Mouse (Mus musculus) stomach, embryonic 14.5 days (tissue): ENCODE data around the gene Slc26a8. TPM values are rescaled to one million over a fixed set of nuclear protein-coding genes. Genes with fewer than 3 reads are reported as not detected.

ENCODE experiments used
- ATAC-seq: fragments of 200-750 bp; cut with Nextera tagmentation; 2 replicates; pipeline ENCODE4 v1.8.0; 2017; ENCODE audit warnings: low read depth, moderate TSS enrichment; ENCODE audit not compliant: insufficient number of reproducible peaks, insufficient read depth, low FRiP score
- H3K27ac ChIP-seq: fragments of 300-500 bp; sonication (generic); 2 replicates; pipeline ENCODE4 v1.5.1; 2014; ENCODE audit warnings: mild to moderate bottlenecking, low read length, moderate library complexity, mixed read lengths
- H3K27me3 ChIP-seq: fragments of 300-500 bp; sonication (generic); 2 replicates; pipeline ENCODE4 v1.6.1; 2014; ENCODE audit warnings: low read length, control low read depth, mixed read lengths; ENCODE audit not compliant: control insufficient read depth, insufficient read depth
- H3K36me3 ChIP-seq: fragments of 300-500 bp; sonication (generic); 2 replicates; pipeline ENCODE4 v1.6.1; 2014; ENCODE audit warnings: mild to moderate bottlenecking, control low read depth, low read length, moderate library complexity, mixed read lengths; ENCODE audit not compliant: control insufficient read depth, insufficient read depth
- H3K4me1 ChIP-seq: fragments of 300-500 bp; sonication (generic); 2 replicates; pipeline ENCODE4 v1.6.1; 2014; ENCODE audit warnings: low read length, control low read depth, mixed read lengths; ENCODE audit not compliant: control insufficient read depth, insufficient read depth
- H3K4me2 ChIP-seq: fragments of 300-500 bp; sonication (generic); replicated peaks from 2 replicates; pipeline ENCODE4 v1.6.1; 2014; ENCODE audit warnings: low read depth, low read length, control low read depth
- H3K4me3 ChIP-seq: fragments of 300-500 bp; sonication (generic); 2 replicates; pipeline ENCODE4 v1.5.1; 2014; ENCODE audit warnings: low read depth, low read length, control low read depth
- H3K9ac ChIP-seq: fragments of 300-500 bp; sonication (generic); replicated peaks from 2 replicates; pipeline ENCODE4 v1.6.1; 2014; ENCODE audit warnings: low read depth, mild to moderate bottlenecking, control low read depth, low read length, moderate library complexity, mixed read lengths
- H3K9me3 ChIP-seq: fragments of 300-500 bp; sonication (generic); 2 replicates; pipeline ENCODE4 v1.6.1; 2016; ENCODE audit warnings: low read depth, low read length, control low read depth; ENCODE audit not compliant: control insufficient read depth
- whole genome bisulfite sequencing: fragments of 180-500 bp; shearing (Covaris S2); extraction: QIAGEN DNeasy Blood & Tissue Kit; methylation state at CpG from one replicate; pipeline ENCODE4 v1.1.7; 2014; 5-methylcytosine and 5-hydroxymethylcytosine counted together
- polyA plus RNA-seq: library from polyadenylated mRNA; unstranded; fragments of >200 nt; fragmentation: Nextera tagmentation; extraction: Ambion mirVana; gene quantifications from 2 replicates; pipeline ENCODE4 v1.2.1, GENCODE M21; 2014

The Slc26a8 gene
- polyA plus RNA-seq, 1 experiment from 2014 or later: 1.9 TPM

- H3K9ac ChIP-seq: no peak overlapping the region
- no peaks in the 10 kb centered on the region for H3K36me3 ChIP-seq
- H3K4me2 ChIP-seq: no peak overlapping the region
- no peaks in the 10 kb centered on the region for H3K27me3 ChIP-seq
- H3K4me1 ChIP-seq: no peaks in the 10 kb centered on the region
- H3K9me3 ChIP-seq: no peaks in the 10 kb centered on the region
- H3K4me3 ChIP-seq: no peak overlapping the region
- WGBS: 30% methylated on average over 10 of the region's 10 CpGs
- no peak overlapping the region for H3K27ac ChIP-seq
- ATAC-seq: no peak
These were observed 61.5 kb downstream of the Slc26a8 start for GRCm38 (mm10) chr17:28628248-28629124.

- H3K36me3 ChIP-seq: no peaks in the 10 kb centered on the region
- H3K27me3 ChIP-seq: no peaks in the 10 kb centered on the region
- no peak overlapping the region for H3K4me3 ChIP-seq
- no peak overlapping the region for H3K9ac ChIP-seq
- 83% methylated on average over 2 of the region's 2 CpGs for WGBS
- no peak overlapping the region for H3K4me2 ChIP-seq
- H3K9me3 ChIP-seq: no peaks in the 10 kb centered on the region
- ATAC-seq: no peak
- no peak overlapping the region for H3K27ac ChIP-seq
- no peaks in the 10 kb centered on the region for H3K4me1 ChIP-seq
These were observed 63.1 kb downstream of the Slc26a8 start for GRCm38 (mm10) chr17:28626937-28627336.

GRCm38 (mm10) chr17:28625327-28625726 lies 64.7 kb downstream of the Slc26a8 start:
- Histone ChIP-seq H3K27me3 (no peaks in the 10 kb centered on the region), H3K4me2 (no peak overlapping the region), H3K9ac (no peak overlapping the region), H3K4me1 (peaks cover 8% of the 10 kb centered on the region), H3K4me3 (no peak overlapping the region), H3K27ac (no peak overlapping the region), H3K36me3 (no peaks in the 10 kb centered on the region), H3K9me3 (no peaks in the 10 kb centered on the region)
- ATAC-seq: no peak
- WGBS: 92% methylated on average over 15 of the region's 15 CpGs

GRCm38 (mm10) chr17:28624841-28625240 lies 65.2 kb downstream of the Slc26a8 start:
- Histone ChIP-seq H3K27ac (no peak overlapping the region), H3K9ac (no peak overlapping the region)
- 61% methylated on average over 2 of the region's 2 CpGs for WGBS

GRCm38 (mm10) chr17:28622300-28622759 lies 67.7 kb downstream of the Slc26a8 start, which contains the start of gene Srpk1:
Srpk1 (minus strand) TSS chr17:28622709.
- Histone ChIP-seq H3K27me3 (no peaks in the 10 kb centered on the region), H3K9ac (peak within 1 kb of the TSS; percentile 87), H3K36me3 (peaks cover 5% of the 10 kb centered on the region; the same call in 1 of the 2 replicates), H3K4me1 (peaks cover 16% of the 10 kb centered on the region), H3K4me3 (peak within 1 kb of the TSS; percentile 76), H3K9me3 (no peaks in the 10 kb centered on the region), H3K4me2 (peak within 1 kb of the TSS; percentile 90), H3K27ac (peak within 1 kb of the TSS; percentile 81)
- WGBS: under 1% methylated on average over 47 of the region's 53 CpGs
- ATAC-seq: peak; percentile 94

More at GRCm38 (mm10) chr17:28624841-28625240, 65.2 kb downstream of the Slc26a8 start:
- peaks cover under 1% of the 10 kb centered on the region; the same call in 1 of the 2 replicates for H3K36me3 ChIP-seq
- H3K4me2 ChIP-seq: no peak overlapping the region
- peaks cover 10% of the 10 kb centered on the region for H3K4me1 ChIP-seq
- no peaks in the 10 kb centered on the region for H3K27me3 ChIP-seq
- H3K9me3 ChIP-seq: no peaks in the 10 kb centered on the region
- no peak overlapping the region for H3K4me3 ChIP-seq
- ATAC-seq: no peak

- peak overlapping the region; percentile 81 for H3K27ac ChIP-seq
- H3K9me3 ChIP-seq: no peaks in the 10 kb centered on the region
- peaks cover 5% of the 10 kb centered on the region; the same call in 1 of the 2 replicates for H3K36me3 ChIP-seq
- H3K4me1 ChIP-seq: peaks cover 16% of the 10 kb centered on the region
- H3K9ac ChIP-seq: peak overlapping the region; percentile 87
- H3K4me2 ChIP-seq: peak overlapping the region; percentile 90
- peak; percentile 54 for ATAC-seq
- H3K27me3 ChIP-seq: no peaks in the 10 kb centered on the region
- peak overlapping the region; percentile 76 for H3K4me3 ChIP-seq
- under 1% methylated on average over 70 of the region's 78 CpGs for WGBS
These were observed 68.4 kb downstream of the Slc26a8 start for GRCm38 (mm10) chr17:28621381-28622299.

GRCm38 (mm10) chr17:28618775-28619174 lies 71.3 kb downstream of the Slc26a8 start:
- H3K27me3 ChIP-seq: no peaks in the 10 kb centered on the region
- H3K27ac ChIP-seq: no peak overlapping the region
- H3K4me2 ChIP-seq: no peak overlapping the region
- ATAC-seq: no peak
- H3K36me3 ChIP-seq: peaks cover 17% of the 10 kb centered on the region
- H3K4me1 ChIP-seq: peaks cover 16% of the 10 kb centered on the region
- no peak overlapping the region for H3K4me3 ChIP-seq
- WGBS: 89% methylated on average over 1 of the region's 1 CpGs
- no peaks in the 10 kb centered on the region for H3K9me3 ChIP-seq
- H3K9ac ChIP-seq: no peak overlapping the region

- Histone ChIP-seq H3K4me3 (no peak overlapping the region), H3K9ac (no peak overlapping the region), H3K4me2 (no peak overlapping the region), H3K27me3 (no peaks in the 10 kb centered on the region), H3K4me1 (peaks cover 16% of the 10 kb centered on the region), H3K36me3 (peaks cover 17% of the 10 kb centered on the region), H3K27ac (no peak overlapping the region), H3K9me3 (no peaks in the 10 kb centered on the region)
- WGBS: 72% methylated on average over 7 of the region's 7 CpGs
- ATAC-seq: no peak
These were observed 71.9 kb downstream of the Slc26a8 start for GRCm38 (mm10) chr17:28618124-28618523.
